Mouse (Mus musculus): Measurements from ENCODE around the gene Rsad2.

GRCm38 (mm10) chr12:26473746-26474145, 17.5 kb upstream of the Rsad2 start:
- TF ChIP-seq CTCF (IDR thresholded peaks at IDR 0.05; ENCODE audit: low read depth) (no peak), EP300 (optimal IDR thresholded peaks at IDR 0.05) (no peak)

Measured in stomach, postnatal 0 days (tissue).